Mouse (Mus musculus): ENCODE data around the gene Cep41.

The Cep41 gene

GRCm38 (mm10) chr6:30712484-30712883, 18.9 kb upstream of the Cep41 start:
- in situ Hi-C loops (cut with MboI, MseI), result no loop called here

- in situ Hi-C loops (cut with MboI, MseI), result no loop called here
Measured at GRCm38 (mm10) chr6:30711365-30711763, 17.8 kb upstream of the Cep41 start.

- in situ Hi-C loops (cut with MboI, MseI), result no loop called here
Measured at GRCm38 (mm10) chr6:30710371-30711364, 17.1 kb upstream of the Cep41 start.

DNA sequence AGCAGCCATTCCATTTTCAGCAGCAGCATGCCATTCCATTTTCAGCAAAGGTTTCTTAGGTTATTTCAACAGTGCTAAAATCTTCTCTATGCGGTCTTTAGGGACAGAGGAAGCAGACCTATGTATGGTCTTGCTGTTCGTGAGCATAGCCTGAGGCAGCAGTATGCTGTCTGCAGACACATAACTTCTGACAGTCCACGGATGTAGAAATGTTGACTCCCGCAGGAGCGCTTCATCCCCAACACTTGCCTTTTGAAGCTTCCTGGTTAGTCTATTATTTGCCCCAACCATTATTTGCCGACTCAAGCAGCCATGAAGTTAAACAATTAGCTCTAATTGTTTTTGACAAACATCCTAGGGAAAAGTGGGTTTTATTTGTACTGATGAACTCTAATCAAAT, 15.6 kb upstream of the Cep41 start:
- in situ Hi-C loops (cut with MboI, MseI), result loop anchor here (10.0 kb wide), 1 partner anchor 184 kb away; no protein-coding TSS in a partner anchor

GRCm38 (mm10) chr6:30703977-30704602, 10.5 kb upstream of the Cep41 start:
- in situ Hi-C loops (cut with MboI, MseI), result loop anchor here (10.0 kb wide), 1 partner anchor 179 kb away; no protein-coding TSS in a partner anchor

DNA sequence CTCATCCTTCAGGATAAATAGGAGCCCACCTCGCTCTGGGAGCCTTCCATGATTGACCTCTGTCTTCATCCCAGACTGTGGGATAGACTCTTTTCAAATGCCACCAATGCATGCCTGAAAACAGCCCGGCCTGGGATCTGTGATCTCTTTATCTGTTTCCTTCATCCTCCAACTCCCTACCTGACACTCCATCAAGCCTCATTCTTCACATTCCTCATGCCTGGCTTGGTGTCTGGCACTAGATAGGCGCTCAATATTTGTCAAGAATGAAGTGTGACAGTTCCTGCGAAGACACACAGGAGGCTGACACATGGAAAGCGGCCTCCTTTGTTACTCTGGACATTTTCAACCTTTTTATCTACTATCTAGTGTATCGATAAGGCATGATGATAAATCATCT, 9.9 kb upstream of the Cep41 start:
- in situ Hi-C loops (cut with MboI, MseI), result loop anchor here (10.0 kb wide), 1 partner anchor 179 kb away; no protein-coding TSS in a partner anchor

- in situ Hi-C loops (cut with MboI, MseI), result loop anchor here (10.0 kb wide), 1 partner anchor 178 kb away; no protein-coding TSS in a partner anchor
Measured at GRCm38 (mm10) chr6:30702881-30703280, 9.3 kb upstream of the Cep41 start.

DNA sequence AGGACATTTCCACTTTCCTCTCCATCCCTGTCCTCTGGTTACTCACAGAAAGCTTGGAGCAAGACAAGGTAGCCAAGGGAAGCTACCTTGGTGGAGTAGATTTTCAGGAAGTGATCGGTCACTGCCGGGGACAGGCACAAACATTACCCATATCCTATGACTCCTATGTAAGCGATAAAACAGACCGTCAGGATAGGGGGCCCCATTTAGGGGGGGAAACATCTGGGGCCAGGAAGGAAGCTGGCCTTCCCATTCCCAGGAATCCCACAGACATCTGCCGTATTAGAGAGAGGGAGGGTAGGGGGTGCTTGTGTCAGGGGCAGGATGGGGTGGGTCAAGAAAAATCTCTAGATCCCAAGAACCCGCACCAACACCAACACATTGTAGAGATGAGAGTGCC, 6.6 kb upstream of the Cep41 start:
- in situ Hi-C loops (cut with MboI, MseI), result loop anchor here (10.0 kb wide), 1 partner anchor 175 kb away; no protein-coding TSS in a partner anchor

GRCm38 (mm10) chr6:30698036-30698435, 4.5 kb upstream of the Cep41 start:
- in situ Hi-C loops (cut with MboI, MseI), result loop anchor here (10.0 kb wide), 1 partner anchor 773 kb away; no protein-coding TSS in a partner anchor

- in situ Hi-C loops (cut with MboI, MseI), result loop anchor here (10.0 kb wide), 1 partner anchor 773 kb away; no protein-coding TSS in a partner anchor
Measured at GRCm38 (mm10) chr6:30697464-30697863, 3.9 kb upstream of the Cep41 start.

- in situ Hi-C loops (cut with MboI, MseI), result loop anchor here (10.0 kb wide), 1 partner anchor 770 kb away; no protein-coding TSS in a partner anchor
Measured at GRCm38 (mm10) chr6:30695124-30695523, 1.6 kb upstream of the Cep41 start.

GRCm38 (mm10) chr6:30694209-30694608, 660 bp upstream of the Cep41 start:
- in situ Hi-C loops (cut with MboI, MseI), result loop anchor here (10.0 kb wide), 1 partner anchor 769 kb away; no protein-coding TSS in a partner anchor

DNA sequence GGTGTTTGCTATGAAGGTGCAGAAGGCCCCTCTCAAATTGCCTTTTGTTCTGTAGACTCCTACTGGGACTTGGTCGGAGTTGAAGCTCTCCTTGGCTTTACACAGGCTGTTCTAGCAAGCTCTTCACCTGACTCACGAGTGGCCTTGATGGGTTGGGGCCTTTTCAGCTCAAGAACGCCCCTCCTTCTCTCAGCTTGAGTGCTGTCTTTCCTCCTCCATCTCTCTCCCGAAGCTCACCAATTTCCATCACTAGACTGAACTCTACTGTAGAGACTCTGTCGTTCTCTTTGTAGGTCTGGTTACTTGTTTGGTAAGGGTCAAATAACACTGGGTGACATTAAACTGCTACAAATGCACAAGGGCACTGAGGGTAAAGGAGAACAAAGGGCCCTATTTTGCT, 723 bp downstream of the Cep41 start:
- in situ Hi-C loops (cut with MboI, MseI), result loop anchor here (10.0 kb wide), 1 partner anchor 768 kb away; no protein-coding TSS in a partner anchor

DNA sequence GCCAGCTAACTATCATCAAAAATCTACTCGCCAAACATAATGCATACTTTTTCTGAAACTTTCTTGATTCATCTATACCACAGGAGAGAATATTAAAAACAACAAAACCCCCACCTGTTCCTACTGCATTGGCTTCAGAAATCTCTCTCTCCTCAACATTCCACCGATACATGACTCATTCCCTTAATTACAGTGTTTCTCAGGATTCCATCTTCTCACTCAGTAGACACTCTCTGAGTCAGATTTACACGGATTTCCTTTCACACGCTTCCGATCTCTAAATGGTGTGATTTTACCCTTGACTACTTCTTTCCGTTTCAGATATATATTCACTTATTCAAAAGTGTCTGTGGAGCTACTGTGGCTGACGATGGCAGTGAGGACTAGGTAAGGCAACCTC, 6.4 kb downstream of the Cep41 start:
- in situ Hi-C loops (cut with MboI, MseI), result no loop called here

DNA sequence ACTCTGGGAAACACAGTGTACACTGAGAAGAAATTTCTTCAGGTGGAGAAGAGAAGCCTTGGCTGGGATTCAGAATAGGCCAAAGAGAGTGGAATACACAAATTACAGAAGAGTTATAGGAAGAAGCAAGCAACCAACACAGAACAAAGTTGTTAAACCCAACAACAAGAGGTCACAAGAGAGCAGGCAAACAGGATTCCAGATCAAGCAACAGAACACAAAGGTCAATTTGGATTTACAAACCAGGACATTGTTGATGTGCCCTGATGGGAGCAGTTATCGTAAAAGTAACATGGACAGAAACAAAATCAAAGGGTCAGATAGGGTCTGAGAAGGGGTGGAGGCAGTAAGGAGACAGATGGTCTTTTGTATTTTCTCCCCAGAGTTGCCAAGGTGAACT, 9.0 kb downstream of the Cep41 start:
- in situ Hi-C loops (cut with MboI, MseI), result no loop called here

DNA sequence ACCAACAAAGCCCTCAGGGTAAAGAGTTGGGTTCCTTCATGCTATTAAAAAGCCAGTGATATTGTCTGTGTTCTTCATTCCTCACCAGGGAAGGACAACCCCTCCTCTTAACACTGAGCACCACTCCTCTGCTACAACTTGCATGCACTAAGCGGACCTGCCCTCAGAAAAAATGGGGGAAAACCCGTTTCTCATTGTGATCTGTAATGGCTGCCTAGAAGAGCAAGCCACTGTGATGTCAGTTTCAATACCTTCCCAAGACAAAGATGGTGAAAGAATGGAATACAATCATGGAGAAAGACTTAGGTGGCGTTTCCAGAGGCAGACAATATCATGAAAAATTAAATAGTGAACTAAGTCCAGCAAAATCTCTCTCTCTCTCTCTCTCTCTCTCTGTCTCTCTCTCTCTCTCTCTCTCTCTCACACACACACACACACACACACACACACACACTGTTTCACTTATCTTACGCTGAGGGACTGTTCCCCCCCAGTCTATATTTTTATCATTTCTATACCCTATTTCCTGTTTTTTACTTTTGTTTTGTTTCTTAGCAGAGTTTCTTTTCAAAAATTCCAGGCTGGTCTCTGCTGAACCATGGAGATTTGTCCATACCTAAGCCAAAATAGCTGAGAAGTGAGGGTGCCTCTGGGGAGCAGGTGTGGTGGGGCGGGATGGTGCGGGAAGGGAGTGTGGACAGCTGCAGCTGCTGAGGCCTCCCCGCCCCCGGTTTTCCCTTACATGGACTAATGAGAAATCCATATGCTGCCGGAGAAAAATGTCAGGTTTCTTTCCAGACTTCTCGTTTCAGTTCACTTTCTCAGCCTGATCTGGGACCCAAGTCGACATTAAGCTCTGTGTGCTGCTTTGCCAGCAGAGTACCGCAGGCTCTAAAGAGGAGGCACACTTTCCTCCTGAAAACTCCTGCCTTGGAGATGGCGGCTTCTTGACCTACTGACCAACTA, 11.3 kb downstream of the Cep41 start:
- in situ Hi-C loops (cut with MboI, MseI), result no loop called here

DNA sequence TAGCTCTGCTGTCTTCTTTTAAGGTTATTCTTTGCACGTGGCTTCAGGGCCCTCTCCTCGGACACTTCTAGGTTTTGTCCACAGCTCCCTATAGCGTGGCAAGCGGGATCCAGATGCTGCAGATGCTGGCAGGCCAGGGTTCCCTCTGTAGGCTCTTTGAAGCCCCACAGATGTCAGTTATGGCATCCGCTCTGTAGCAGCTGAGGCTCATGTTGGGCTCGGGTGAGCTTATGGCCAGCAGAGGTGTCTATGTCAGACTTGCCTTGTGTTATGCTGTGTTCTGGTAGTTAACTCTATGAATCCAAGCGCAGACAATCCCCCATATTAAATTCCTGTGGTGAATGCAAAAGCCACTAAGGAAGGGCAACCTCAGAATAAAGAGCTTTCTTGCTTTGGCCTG, 13.1 kb downstream of the Cep41 start:
- in situ Hi-C loops (cut with MboI, MseI), result no loop called here

- in situ Hi-C loops (cut with MboI, MseI), result no loop called here
Measured at GRCm38 (mm10) chr6:30679567-30679966, 14.0 kb downstream of the Cep41 start.

GRCm38 (mm10) chr6:30678482-30678881, 15.1 kb downstream of the Cep41 start:
- in situ Hi-C loops (cut with MboI, MseI), result no loop called here

DNA sequence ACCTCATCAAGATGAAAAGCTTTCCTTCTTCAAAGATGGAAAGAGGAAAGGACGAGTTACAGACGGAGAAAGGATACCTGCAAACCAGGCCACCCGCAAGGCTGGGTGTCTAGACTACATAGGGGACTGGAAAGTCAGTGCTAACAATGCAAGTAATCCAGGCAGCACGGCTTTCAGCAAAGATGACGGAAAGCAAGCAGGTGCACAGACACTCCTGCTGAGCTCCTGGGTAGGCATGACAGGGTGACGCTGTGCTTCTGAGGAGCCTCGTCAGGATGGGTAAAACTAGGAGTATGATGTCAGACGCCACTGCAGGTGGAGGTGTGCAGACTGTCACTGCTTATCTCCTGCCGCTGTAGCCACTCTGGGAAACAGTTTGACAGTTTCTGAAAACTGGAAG, 16.0 kb downstream of the Cep41 start:
- in situ Hi-C loops (cut with MboI, MseI), result no loop called here

DNA sequence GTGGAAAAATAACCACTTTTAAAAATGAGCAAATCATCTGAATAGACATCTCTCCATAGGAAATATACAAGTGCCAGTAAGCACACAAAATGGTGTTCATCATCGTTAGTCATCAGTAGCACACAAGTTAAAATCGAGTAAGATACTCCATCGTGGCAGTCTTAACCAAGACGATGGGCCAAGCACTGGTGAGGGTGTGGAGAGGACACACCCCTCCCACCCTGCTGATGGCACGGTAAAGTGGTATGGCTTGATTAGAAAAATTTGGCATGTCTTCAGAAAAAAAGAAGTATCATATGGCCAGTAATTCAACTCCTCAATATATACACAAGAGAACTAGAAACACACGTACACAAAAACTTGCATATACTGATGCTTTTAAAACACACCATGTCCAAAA, 17.0 kb downstream of the Cep41 start:
- in situ Hi-C loops (cut with MboI, MseI), result no loop called here
